Mouse (Mus musculus): ENCODE results near the gene Slc52a3. TPM values are rescaled to one million over a fixed set of nuclear protein-coding genes. Genes with fewer than 3 reads are reported as not detected.

The Slc52a3 gene
- polyA plus RNA-seq, 1 experiment: 274 TPM

GRCm38 (mm10) chr2:151973595-151974562 is 22.4 kb upstream of the Slc52a3 start:
- no peaks in the 10 kb centered on the region for H3K27me3 ChIP-seq (ENCODE audit: control insufficient read depth, insufficient read depth, low read length)
- H3K36me3 ChIP-seq (ENCODE audit: control insufficient read depth, insufficient read depth, low read length): peaks cover 14% of the 10 kb centered on the region
- TF ChIP-seq CTCF (IDR thresholded peaks at IDR 0.05; ENCODE audit: extremely low read depth, insufficient read length, insufficient replicate concordance, low read depth, low read length) (peak; percentile 18; the same call in 1 of the 2 replicates), POLR2A (IDR thresholded peaks at IDR 0.05; ENCODE audit: low read depth, low read length) (no peak)
- peak overlapping the region; percentile 70 for H3K4me3 ChIP-seq (ENCODE audit: low read depth, low read length)
- peaks cover 42% of the 10 kb centered on the region for H3K4me1 ChIP-seq (ENCODE audit: control insufficient read depth, insufficient read depth, insufficient read length, low read length)
- H3K27ac ChIP-seq (ENCODE audit: insufficient read depth, low read depth, low read length): peak overlapping the region; percentile 27
- 9% methylated on average over 36 of the region's 36 CpGs for WGBS

- Histone ChIP-seq H3K27ac (ENCODE audit: insufficient read depth, low read depth, low read length) (no peak overlapping the region), H3K36me3 (ENCODE audit: control insufficient read depth, insufficient read depth, low read length) (peaks cover 2% of the 10 kb centered on the region; the same call in 1 of the 2 replicates), H3K27me3 (ENCODE audit: control insufficient read depth, insufficient read depth, low read length) (no peaks in the 10 kb centered on the region), H3K4me3 (ENCODE audit: low read depth, low read length) (no peak overlapping the region), H3K4me1 (ENCODE audit: control insufficient read depth, insufficient read depth, insufficient read length, low read length) (peaks cover 49% of the 10 kb centered on the region)
- TF ChIP-seq CTCF (IDR thresholded peaks at IDR 0.05; ENCODE audit: extremely low read depth, insufficient read length, insufficient replicate concordance, low read depth, low read length) (no peak), POLR2A (IDR thresholded peaks at IDR 0.05; ENCODE audit: low read depth, low read length) (no peak)
- 88% methylated on average over 5 of the region's 5 CpGs for WGBS
These were observed 21.0 kb upstream of the Slc52a3 start for GRCm38 (mm10) chr2:151975295-151975694.

GRCm38 (mm10) chr2:151976067-151976466 is 20.2 kb upstream of the Slc52a3 start:
- Histone ChIP-seq H3K27ac (ENCODE audit: insufficient read depth, low read depth, low read length) (no peak overlapping the region), H3K27me3 (ENCODE audit: control insufficient read depth, insufficient read depth, low read length) (no peaks in the 10 kb centered on the region), H3K4me1 (ENCODE audit: control insufficient read depth, insufficient read depth, insufficient read length, low read length) (peaks cover 49% of the 10 kb centered on the region), H3K4me3 (ENCODE audit: low read depth, low read length) (no peak overlapping the region), H3K36me3 (ENCODE audit: control insufficient read depth, insufficient read depth, low read length) (no peaks in the 10 kb centered on the region)
- WGBS: 32% methylated on average over 3 of the region's 3 CpGs
- no peak for TF ChIP-seq CTCF (IDR thresholded peaks at IDR 0.05; ENCODE audit: extremely low read depth, insufficient read length, insufficient replicate concordance, low read depth, low read length)
- no peak for TF ChIP-seq POLR2A (IDR thresholded peaks at IDR 0.05; ENCODE audit: low read depth, low read length)

- WGBS: 73% methylated on average over 4 of the region's 4 CpGs
- peak overlapping the region; percentile 53 for H3K27ac ChIP-seq (ENCODE audit: insufficient read depth, low read depth, low read length)
- no peak overlapping the region for H3K4me3 ChIP-seq (ENCODE audit: low read depth, low read length)
- peaks cover 41% of the 10 kb centered on the region for H3K4me1 ChIP-seq (ENCODE audit: control insufficient read depth, insufficient read depth, insufficient read length, low read length)
- TF ChIP-seq POLR2A (IDR thresholded peaks at IDR 0.05; ENCODE audit: low read depth, low read length) (no peak), CTCF (IDR thresholded peaks at IDR 0.05; ENCODE audit: extremely low read depth, insufficient read length, insufficient replicate concordance, low read depth, low read length) (no peak)
- H3K27me3 ChIP-seq (ENCODE audit: control insufficient read depth, insufficient read depth, low read length): no peaks in the 10 kb centered on the region
- H3K36me3 ChIP-seq (ENCODE audit: control insufficient read depth, insufficient read depth, low read length): no peaks in the 10 kb centered on the region
These were observed 18.4 kb upstream of the Slc52a3 start for GRCm38 (mm10) chr2:151977689-151978440.

GRCm38 (mm10) chr2:151978494-151978893 is 17.8 kb upstream of the Slc52a3 start:
- peaks cover 39% of the 10 kb centered on the region for H3K4me1 ChIP-seq (ENCODE audit: control insufficient read depth, insufficient read depth, insufficient read length, low read length)
- no peak for TF ChIP-seq CTCF (IDR thresholded peaks at IDR 0.05; ENCODE audit: extremely low read depth, insufficient read length, insufficient replicate concordance, low read depth, low read length)
- TF ChIP-seq POLR2A (IDR thresholded peaks at IDR 0.05; ENCODE audit: low read depth, low read length): no peak
- H3K27me3 ChIP-seq (ENCODE audit: control insufficient read depth, insufficient read depth, low read length): no peaks in the 10 kb centered on the region
- no peaks in the 10 kb centered on the region for H3K36me3 ChIP-seq (ENCODE audit: control insufficient read depth, insufficient read depth, low read length)
- H3K27ac ChIP-seq (ENCODE audit: insufficient read depth, low read depth, low read length): peak overlapping the region; percentile 43
- 49% methylated on average over 6 of the region's 6 CpGs for WGBS
- no peak overlapping the region for H3K4me3 ChIP-seq (ENCODE audit: low read depth, low read length)

GRCm38 (mm10) chr2:151979470-151980354 is 16.6 kb upstream of the Slc52a3 start, which contains the start of gene Fam110a:
Gene Fam110a, minus strand, starts transcription at chr2:151980219.
- H3K4me1 ChIP-seq (ENCODE audit: control insufficient read depth, insufficient read depth, insufficient read length, low read length): peaks cover 31% of the 10 kb centered on the region
- no peaks in the 10 kb centered on the region for H3K36me3 ChIP-seq (ENCODE audit: control insufficient read depth, insufficient read depth, low read length)
- peak within 1 kb of the TSS; percentile 87 for H3K4me3 ChIP-seq (ENCODE audit: low read depth, low read length)
- H3K27me3 ChIP-seq (ENCODE audit: control insufficient read depth, insufficient read depth, low read length): no peaks in the 10 kb centered on the region
- H3K27ac ChIP-seq (ENCODE audit: insufficient read depth, low read depth, low read length): peak within 1 kb of the TSS; percentile 17; the same call in 1 of the 2 replicates
- TF ChIP-seq CTCF (IDR thresholded peaks at IDR 0.05; ENCODE audit: extremely low read depth, insufficient read length, insufficient replicate concordance, low read depth, low read length): no peak
- peak; percentile 36 for TF ChIP-seq POLR2A (IDR thresholded peaks at IDR 0.05; ENCODE audit: low read depth, low read length)
- under 1% methylated on average over 46 of the region's 46 CpGs for WGBS
